Mouse (Mus musculus) G1E (cell line): ENCODE measurements around the gene Alyref2. TPM values are rescaled to one million over a fixed set of nuclear protein-coding genes. Genes with fewer than 3 reads are reported as not detected.

Source experiments
- ATAC-seq: 2 replicates; pipeline ENCODE4 v1.8.0; 2016; ENCODE audit warnings: mild to moderate bottlenecking; ENCODE audit not compliant: insufficient number of reproducible peaks, poor library complexity, low FRiP score, severe bottlenecking; ENCODE audit errors: extremely low read depth
- DNase-seq: peaks from one replicate; pipeline ENCODE4 v3.0.0; 2012; ENCODE audit warnings: low spot score
- H3K27me3 ChIP-seq: 2 replicates; pipeline ENCODE4 v1.6.1; 2012; ENCODE audit warnings: mild to moderate bottlenecking, low read length, inconsistent platforms; ENCODE audit not compliant: insufficient read depth
- H3K36me3 ChIP-seq: replicated peaks from 2 replicates; pipeline ENCODE3; 2012; ENCODE audit warnings: mild to moderate bottlenecking, inconsistent platforms
- H3K4me1 ChIP-seq: 2 replicates; pipeline ENCODE4 v1.6.1; 2012; ENCODE audit warnings: low read depth, low read length, inconsistent platforms, mixed read lengths; ENCODE audit not compliant: insufficient read depth
- H3K4me3 ChIP-seq: 2 replicates; pipeline ENCODE4 v1.5.1; 2012; ENCODE audit warnings: low read depth, mild to moderate bottlenecking, inconsistent platforms, low read length, moderate library complexity, mixed read lengths
- H3K9me3 ChIP-seq: replicated peaks from 2 replicates; pipeline ENCODE4 v1.6.1; 2012; ENCODE audit warnings: inconsistent platforms
- CTCF ChIP-seq: IDR thresholded peaks from 2 replicates; pipeline ENCODE4 v1.5.1; 2012; ENCODE audit warnings: low read depth, low read length, inconsistent platforms, mixed read lengths
- GATA1 ChIP-seq: IDR thresholded peaks from 2 replicates; pipeline ENCODE4 v1.6.1; 2012; ENCODE audit warnings: borderline replicate concordance, low read length, inconsistent platforms, mixed read lengths
- GATA2 ChIP-seq: IDR thresholded peaks from 2 replicates; pipeline ENCODE4 v1.6.1; 2012; ENCODE audit warnings: low read depth, low read length, inconsistent platforms, borderline replicate concordance
- POLR2AphosphoS5 ChIP-seq: IDR thresholded peaks from 2 replicates; pipeline ENCODE4 v1.6.1; 2012; ENCODE audit warnings: low read depth, low read length, inconsistent platforms; ENCODE audit not compliant: insufficient replicate concordance
- TAL1 ChIP-seq: conservative IDR thresholded peaks from 2 replicates; pipeline ENCODE4 v1.6.1; 2012; ENCODE audit warnings: low read depth, low read length, inconsistent platforms, mixed read lengths
- polyA plus RNA-seq: library from polyadenylated mRNA; stranded (reverse); fragments of >175 nt; gene quantifications from 2 replicates; pipeline ENCODE4 v1.2.3, GENCODE M21; 2012
- total RNA-seq, 2 experiments: library from RNA; stranded (forward) in 1 of 2; stranded (reverse) in 1 of 2; fragments of 200-1000 nt in 1 of 2; fragments of >200 nt in 1 of 2; fragmentation: Nextera tagmentation in 1 of 2; gene quantifications; 2 replicates each; pipeline ENCODE4 v1.2.3; 2014 to 2017

The Alyref2 gene
- total and polyA plus RNA-seq, 3 experiments = 5.7 to 10.7 (median 6.6) TPM

- no peaks in the 10 kb centered on the region for H3K36me3 ChIP-seq
- H3K4me1 ChIP-seq = no peaks in the 10 kb centered on the region
- no peaks in the 10 kb centered on the region for H3K27me3 ChIP-seq
- no peak overlapping the region for H3K4me3 ChIP-seq
- ATAC-seq (no peak; the same call in 1 of the 2 replicates), DNase-seq (no peak)
- H3K9me3 ChIP-seq = peaks cover 23% of the 10 kb centered on the region
- TF ChIP-seq GATA2 (no peak), TAL1 (no peak), GATA1 (no peak), CTCF (no peak), POLR2AphosphoS5 (no peak)
Measured at GRCm38 (mm10) chr1:171534557-171534956, 31.3 kb downstream of the Alyref2 start.

GRCm38 (mm10) chr1:171535194-171535593 is 31.9 kb downstream of the Alyref2 start, which contains the start of gene Itln1:
TSS of gene Itln1 (minus strand) at chr1:171535294.
- Histone ChIP-seq H3K4me1 (no peaks in the 10 kb centered on the region), H3K9me3 (peaks cover 27% of the 10 kb centered on the region), H3K27me3 (no peaks in the 10 kb centered on the region), H3K36me3 (no peaks in the 10 kb centered on the region), H3K4me3 (no peak within 1 kb of the TSS)
- ATAC-seq (no peak), DNase-seq (no peak)
- TF ChIP-seq GATA1 (no peak), POLR2AphosphoS5 (no peak), TAL1 (no peak), GATA2 (no peak), CTCF (no peak)

DNA sequence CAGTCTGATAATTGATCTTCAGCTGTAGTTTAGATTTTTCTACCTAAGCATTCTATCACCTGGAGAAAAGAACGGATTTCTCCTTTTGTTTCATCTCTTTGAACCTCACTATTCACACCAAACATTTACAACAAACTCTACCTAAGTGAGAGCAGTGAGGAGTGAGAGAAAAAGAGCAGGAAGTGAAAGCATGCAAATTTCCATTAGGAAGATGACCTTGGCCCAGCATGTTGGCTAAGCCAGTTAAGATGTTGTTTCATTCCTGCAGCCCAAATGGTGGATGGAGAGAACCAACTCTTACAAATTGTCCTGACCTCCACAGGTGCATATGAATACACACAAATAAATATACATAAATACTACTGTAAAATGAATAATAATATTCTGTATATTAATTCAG is 37.4 kb downstream of the Alyref2 start:
- H3K9me3 ChIP-seq = peaks cover 22% of the 10 kb centered on the region
- no peaks in the 10 kb centered on the region for H3K27me3 ChIP-seq
- no peaks in the 10 kb centered on the region for H3K4me1 ChIP-seq
- DNase-seq (no peak), ATAC-seq (no peak)
- H3K36me3 ChIP-seq = no peaks in the 10 kb centered on the region
- no peak overlapping the region for H3K4me3 ChIP-seq
- TF ChIP-seq GATA2 (no peak), CTCF (no peak), POLR2AphosphoS5 (no peak), TAL1 (no peak), GATA1 (no peak)

- Histone ChIP-seq H3K9me3 (peaks cover 22% of the 10 kb centered on the region), H3K4me3 (no peak overlapping the region), H3K36me3 (no peaks in the 10 kb centered on the region), H3K27me3 (no peaks in the 10 kb centered on the region), H3K4me1 (no peaks in the 10 kb centered on the region)
- DNase-seq (no peak), ATAC-seq (no peak)
- TF ChIP-seq POLR2AphosphoS5 (no peak), GATA1 (no peak), GATA2 (no peak), CTCF (no peak), TAL1 (no peak)
Measured at GRCm38 (mm10) chr1:171551326-171551725, 48.0 kb downstream of the Alyref2 start.

DNA sequence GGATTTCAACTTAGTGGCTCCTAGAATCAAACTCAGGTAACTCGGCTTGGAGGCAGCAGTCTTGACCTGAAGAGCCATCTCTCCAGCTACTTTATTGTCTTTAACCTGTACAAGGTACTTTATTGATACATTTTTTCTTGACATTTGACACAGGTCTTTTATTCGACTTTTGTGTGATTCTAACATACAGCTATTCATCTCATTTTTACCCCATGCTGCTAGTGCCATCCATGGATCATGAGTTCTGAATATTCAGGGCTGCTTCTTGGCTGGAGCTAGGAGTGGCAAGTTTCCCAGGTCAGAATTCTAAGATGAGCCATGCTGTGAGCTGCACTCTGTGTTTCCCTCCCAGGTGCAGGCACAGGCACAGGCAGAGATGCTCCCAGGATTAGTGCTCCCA is 49.0 kb downstream of the Alyref2 start:
- no peak for TF ChIP-seq GATA2
- no peak for TF ChIP-seq GATA1
- TF ChIP-seq TAL1 = no peak
- no peak for TF ChIP-seq POLR2AphosphoS5
- no peak for TF ChIP-seq CTCF
- DNase-seq (no peak), ATAC-seq (no peak)
- H3K27me3 ChIP-seq = no peaks in the 10 kb centered on the region
- H3K4me3 ChIP-seq = no peak overlapping the region
- H3K9me3 ChIP-seq = peaks cover 18% of the 10 kb centered on the region
- H3K4me1 ChIP-seq = no peaks in the 10 kb centered on the region
- H3K36me3 ChIP-seq = no peaks in the 10 kb centered on the region

DNA sequence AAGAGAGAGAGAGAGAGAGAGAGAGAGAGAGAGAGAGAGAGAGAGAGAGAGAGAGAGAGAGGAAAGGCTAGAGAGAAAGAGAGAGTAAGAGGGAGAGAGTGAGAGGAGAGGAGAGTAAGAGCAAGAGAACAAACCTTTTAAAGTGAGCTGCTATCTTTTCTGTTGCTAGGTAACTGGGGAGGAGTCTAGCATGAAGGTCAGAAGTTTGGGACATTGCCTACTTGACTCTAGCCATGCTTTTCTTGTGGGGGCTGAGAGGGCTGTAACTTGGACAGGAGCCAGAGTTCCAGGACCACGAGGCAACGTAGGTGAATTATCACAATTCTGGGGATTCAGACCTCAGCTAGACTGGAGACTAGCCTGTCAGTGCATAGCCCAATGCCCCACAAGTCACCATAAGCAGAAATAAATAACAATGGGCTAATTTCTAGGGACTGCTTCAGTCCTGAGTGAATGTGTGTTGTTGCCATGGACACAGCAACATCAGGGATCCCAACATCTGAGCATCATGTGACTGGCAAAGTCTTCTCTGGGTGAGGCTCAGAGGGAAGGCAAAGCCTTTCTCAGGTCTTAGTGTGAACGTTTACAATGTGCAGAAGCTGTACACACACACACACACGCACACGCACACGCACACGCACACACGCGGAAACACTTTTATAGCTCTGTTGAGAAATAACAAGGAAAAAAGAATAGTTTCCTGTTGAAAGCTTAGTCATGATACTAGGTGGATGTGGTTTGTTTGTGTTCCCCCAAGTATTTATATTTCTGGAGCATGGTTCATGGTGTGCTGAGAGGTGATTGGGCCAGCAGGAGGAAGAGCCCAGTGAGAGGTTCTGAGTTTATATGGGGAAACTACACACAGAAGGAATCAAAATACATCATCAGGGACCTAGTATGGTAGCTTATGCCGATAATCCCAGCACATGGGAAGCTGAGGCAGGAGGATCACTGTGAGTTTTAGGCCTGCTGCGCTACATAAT is 50.4 kb downstream of the Alyref2 start:
- H3K27me3 ChIP-seq = no peaks in the 10 kb centered on the region
- H3K4me3 ChIP-seq = no peak overlapping the region
- no peak for TF ChIP-seq GATA1
- no peak for TF ChIP-seq CTCF
- TF ChIP-seq GATA2 = no peak
- TF ChIP-seq TAL1 = no peak
- TF ChIP-seq POLR2AphosphoS5 = no peak
- DNase-seq (no peak), ATAC-seq (no peak)
- peaks cover 25% of the 10 kb centered on the region for H3K9me3 ChIP-seq
- H3K36me3 ChIP-seq = no peaks in the 10 kb centered on the region
- no peaks in the 10 kb centered on the region for H3K4me1 ChIP-seq

Other genes with a start within 250 kb of the Alyref2 start
- 27.3 and 30.8 TPM in 2 replicates for gene B4galt3, start 233.2 kb upstream of the Alyref2 start, total RNA-seq (2014; fragmentation: Nextera tagmentation)
- gene B4galt3, start 233.2 kb upstream of the Alyref2 start, total RNA-seq (2017) = 16.9 and 21.5 TPM in 2 replicates
- gene B4galt3, start 233.2 kb upstream of the Alyref2 start, polyA plus RNA-seq = 44.8 and 50.0 TPM in 2 replicates
- 45.7 and 168 TPM in 2 replicates for gene Ppox, start 222.3 kb upstream of the Alyref2 start, total RNA-seq (2014; fragmentation: Nextera tagmentation)
- 27.0 and 36.7 TPM in 2 replicates for gene Ppox, start 222.3 kb upstream of the Alyref2 start, total RNA-seq (2017)
- gene Ppox, start 222.3 kb upstream of the Alyref2 start, polyA plus RNA-seq = 38.5 and 53.0 TPM in 2 replicates
- gene Usp21, start 215.5 kb upstream of the Alyref2 start, total RNA-seq (2014; fragmentation: Nextera tagmentation) = 40.1 and 64.5 TPM in 2 replicates
- 11.8 and 12.8 TPM in 2 replicates for gene Usp21, start 215.5 kb upstream of the Alyref2 start, total RNA-seq (2017)
- 44.1 and 53.3 TPM in 2 replicates for gene Usp21, start 215.5 kb upstream of the Alyref2 start, polyA plus RNA-seq
- 33.4 and 34.3 TPM in 2 replicates for gene Ufc1, start 208.5 kb upstream of the Alyref2 start, total RNA-seq (2014; fragmentation: Nextera tagmentation)
- 96.2 and 111 TPM in 2 replicates for gene Ufc1, start 208.5 kb upstream of the Alyref2 start, total RNA-seq (2017)
- gene Ufc1, start 208.5 kb upstream of the Alyref2 start, polyA plus RNA-seq = 38.5 and 47.9 TPM in 2 replicates
- 53.6 and 56.4 TPM in 2 replicates for gene Dedd, start 174.3 kb upstream of the Alyref2 start, total RNA-seq (2014; fragmentation: Nextera tagmentation)
- 14.3 and 17.0 TPM in 2 replicates for gene Dedd, start 174.3 kb upstream of the Alyref2 start, total RNA-seq (2017)
- 17.7 and 29.9 TPM in 2 replicates for gene Dedd, start 174.3 kb upstream of the Alyref2 start, polyA plus RNA-seq
- 17.9 and 22.4 TPM in 2 replicates for gene Nit1, start 157.8 kb upstream of the Alyref2 start, total RNA-seq (2014; fragmentation: Nextera tagmentation)
- 57.9 and 58.9 TPM in 2 replicates for gene Nit1, start 157.8 kb upstream of the Alyref2 start, total RNA-seq (2017)
- 9.4 and 11.3 TPM in 2 replicates for gene Nit1, start 157.8 kb upstream of the Alyref2 start, polyA plus RNA-seq
- 32.4 and 47.3 TPM in 2 replicates for gene Pfdn2, start 157.8 kb upstream of the Alyref2 start, total RNA-seq (2014; fragmentation: Nextera tagmentation)
- gene Pfdn2, start 157.8 kb upstream of the Alyref2 start, total RNA-seq (2017) = 19.6 and 22.3 TPM in 2 replicates
- gene Pfdn2, start 157.8 kb upstream of the Alyref2 start, polyA plus RNA-seq = 16.9 and 20.1 TPM in 2 replicates
- gene Klhdc9, start 142.7 kb upstream of the Alyref2 start, total RNA-seq (2014; fragmentation: Nextera tagmentation) = 2.6 TPM in 1 of 2 replicates, not detected in the other
- gene Klhdc9, start 142.7 kb upstream of the Alyref2 start, total RNA-seq (2017) = 0.33 and 0.64 TPM in 2 replicates
- gene Klhdc9, start 142.7 kb upstream of the Alyref2 start, polyA plus RNA-seq = 1.4 TPM in 2 replicates
- gene Nectin4, start 133.4 kb upstream of the Alyref2 start, total RNA-seq (2014; fragmentation: Nextera tagmentation) = not detected in 2 replicates
- gene Nectin4, start 133.4 kb upstream of the Alyref2 start, total RNA-seq (2017) = 0.12 TPM in 1 of 2 replicates, not detected in the other
- 0.01 TPM in 1 of 2 replicates, not detected in the other for gene Nectin4, start 133.4 kb upstream of the Alyref2 start, polyA plus RNA-seq
- gene Arhgap30, start 114.5 kb upstream of the Alyref2 start, total RNA-seq (2014; fragmentation: Nextera tagmentation) = 2.0 and 2.9 TPM in 2 replicates
- 9.2 and 11.4 TPM in 2 replicates for gene Arhgap30, start 114.5 kb upstream of the Alyref2 start, total RNA-seq (2017)
- gene Arhgap30, start 114.5 kb upstream of the Alyref2 start, polyA plus RNA-seq = 3.9 and 4.6 TPM in 2 replicates
- 17.6 and 19.0 TPM in 2 replicates for gene Usf1, start 92.2 kb upstream of the Alyref2 start, total RNA-seq (2014; fragmentation: Nextera tagmentation)
- 41.9 and 56.8 TPM in 2 replicates for gene Usf1, start 92.2 kb upstream of the Alyref2 start, total RNA-seq (2017)
- 30.0 and 38.9 TPM in 2 replicates for gene Usf1, start 92.2 kb upstream of the Alyref2 start, polyA plus RNA-seq
- 1.7 TPM in 1 of 2 replicates, not detected in the other for gene Tstd1, start 84.6 kb upstream of the Alyref2 start, total RNA-seq (2014; fragmentation: Nextera tagmentation)
- 2.9 and 3.7 TPM in 2 replicates for gene Tstd1, start 84.6 kb upstream of the Alyref2 start, total RNA-seq (2017)
- 0.41 and 0.42 TPM in 2 replicates for gene Tstd1, start 84.6 kb upstream of the Alyref2 start, polyA plus RNA-seq
- gene F11r, start 65.9 kb upstream of the Alyref2 start, total RNA-seq (2014; fragmentation: Nextera tagmentation) = not detected in 2 replicates
- gene F11r, start 65.9 kb upstream of the Alyref2 start, total RNA-seq (2017) = 0.11 and 1.2 TPM in 2 replicates
- not detected in 2 replicates for gene F11r, start 65.9 kb upstream of the Alyref2 start, polyA plus RNA-seq
- gene Itln1, start 31.8 kb downstream of the Alyref2 start, total RNA-seq (2014; fragmentation: Nextera tagmentation) = not detected in 2 replicates
- gene Itln1, start 31.8 kb downstream of the Alyref2 start, total RNA-seq (2017) = not detected in 2 replicates
- not detected in 2 replicates for gene Itln1, start 31.8 kb downstream of the Alyref2 start, polyA plus RNA-seq
- not detected in 2 replicates for gene Cd244a, start 55.7 kb downstream of the Alyref2 start, total RNA-seq (2014; fragmentation: Nextera tagmentation)
- 0.17 and 0.44 TPM in 2 replicates for gene Cd244a, start 55.7 kb downstream of the Alyref2 start, total RNA-seq (2017)
- not detected in 2 replicates for gene Cd244a, start 55.7 kb downstream of the Alyref2 start, polyA plus RNA-seq
- gene Ly9, start 103.9 kb downstream of the Alyref2 start, total RNA-seq (2014; fragmentation: Nextera tagmentation) = not detected in 2 replicates
- gene Ly9, start 103.9 kb downstream of the Alyref2 start, total RNA-seq (2017) = 0.11 and 0.12 TPM in 2 replicates
- not detected in 2 replicates for gene Ly9, start 103.9 kb downstream of the Alyref2 start, polyA plus RNA-seq
- gene Slamf7, start 149.6 kb downstream of the Alyref2 start, total RNA-seq (2014; fragmentation: Nextera tagmentation) = not detected in 2 replicates
- 0.11 TPM in 1 of 2 replicates, not detected in the other for gene Slamf7, start 149.6 kb downstream of the Alyref2 start, total RNA-seq (2017)
- gene Slamf7, start 149.6 kb downstream of the Alyref2 start, polyA plus RNA-seq = not detected in 2 replicates
- not detected in 2 replicates for gene Cd48, start 178.5 kb downstream of the Alyref2 start, total RNA-seq (2014; fragmentation: Nextera tagmentation)
- gene Cd48, start 178.5 kb downstream of the Alyref2 start, total RNA-seq (2017) = 0.12 TPM in 1 of 2 replicates, not detected in the other
- not detected in 2 replicates for gene Cd48, start 178.5 kb downstream of the Alyref2 start, polyA plus RNA-seq